Mouse (Mus musculus) heart, postnatal 25 days (tissue): ENCODE data around the gene Carns1. TPM values are rescaled to one million over a fixed set of nuclear protein-coding genes. Genes with fewer than 3 reads are reported as not detected.

Experiments used
- DNase-seq: peaks from one replicate; pipeline ENCODE4 v3.0.0; 2022; ENCODE audit warnings: low spot score
- intact Hi-C: fragments of 180-260 bp; cut with DNase I; formaldehyde crosslinking; loops from one replicate; pipeline ENCODE4 v1.15.1; 2025
- total RNA-seq, 2 experiments: library from RNA; stranded (reverse); gene quantifications; 2 replicates each; pipeline ENCODE4 v1.2.3; 2021

The Carns1 gene
- total RNA-seq, 2 experiments from 2014 or later = 33.5 to 34.1 TPM

GRCm38 (mm10) chr19:4203604-4204326 lies 28.5 kb upstream of the Carns1 start:
- DNase-seq = no peak
- intact Hi-C loops = loop anchor here (5.0 kb wide), 1 partner anchor 36 kb away; no protein-coding TSS in a partner anchor

DNA sequence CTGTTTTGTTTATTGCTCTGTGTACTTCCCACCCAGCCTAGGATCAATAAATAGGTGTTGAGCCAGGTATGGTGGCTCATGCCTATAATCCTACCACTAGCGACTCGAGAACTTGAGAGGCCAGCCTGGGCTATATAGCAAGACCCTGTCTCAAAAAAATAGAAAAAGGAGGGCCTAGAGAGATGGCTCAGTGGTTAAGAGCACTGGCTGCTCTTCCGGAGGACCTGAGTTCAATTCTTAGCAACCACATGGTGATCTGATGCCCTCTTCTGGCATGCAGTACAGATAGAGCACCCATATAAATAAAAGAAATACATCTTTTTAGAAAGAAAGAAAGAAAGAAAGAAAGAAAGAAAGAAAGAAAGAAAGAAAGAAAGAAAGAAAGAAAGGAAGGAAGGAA lies 27.9 kb upstream of the Carns1 start:
- DNase-seq = no peak
- intact Hi-C loops = loop anchor here (5.0 kb wide), 1 partner anchor 36 kb away; no protein-coding TSS in a partner anchor

DNA sequence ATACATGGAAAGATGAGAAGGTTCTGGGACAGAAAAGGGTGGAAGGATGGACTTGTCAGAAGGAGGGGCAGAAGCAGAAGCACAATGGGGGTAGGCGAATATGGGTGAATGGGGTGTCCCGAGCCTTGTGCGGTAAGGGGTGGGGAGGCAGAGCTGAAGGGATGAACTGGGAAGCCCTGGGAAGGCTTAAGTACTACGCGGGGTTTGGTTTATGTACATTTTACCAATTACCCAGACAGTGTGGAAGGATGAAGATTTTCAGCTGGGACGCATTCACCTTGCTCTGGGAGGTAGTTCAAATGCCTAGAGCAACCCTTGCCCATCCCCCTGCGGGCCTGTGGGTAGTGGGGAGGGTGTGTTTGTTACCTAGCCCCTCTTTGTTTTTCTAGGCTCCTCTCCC lies 26.9 kb upstream of the Carns1 start:
- DNase-seq = no peak
- intact Hi-C loops = loop anchor here (5.0 kb wide), 1 partner anchor 35 kb away; no protein-coding TSS in a partner anchor

GRCm38 (mm10) chr19:4201291-4201909 lies 26.1 kb upstream of the Carns1 start, which contains the start of gene Rad9a:
Gene Rad9a (minus strand): TSS chr19:4201662.
- DNase-seq = peak; percentile 93
- intact Hi-C loops = loop anchor here (5.0 kb wide), 1 partner anchor 34 kb away; no protein-coding TSS in a partner anchor

GRCm38 (mm10) chr19:4197180-4197579 lies 21.9 kb upstream of the Carns1 start:
- no peak for DNase-seq
- intact Hi-C loops = no loop called here

GRCm38 (mm10) chr19:4196548-4196947 lies 21.3 kb upstream of the Carns1 start:
- intact Hi-C loops = no loop called here
- no peak for DNase-seq

DNA sequence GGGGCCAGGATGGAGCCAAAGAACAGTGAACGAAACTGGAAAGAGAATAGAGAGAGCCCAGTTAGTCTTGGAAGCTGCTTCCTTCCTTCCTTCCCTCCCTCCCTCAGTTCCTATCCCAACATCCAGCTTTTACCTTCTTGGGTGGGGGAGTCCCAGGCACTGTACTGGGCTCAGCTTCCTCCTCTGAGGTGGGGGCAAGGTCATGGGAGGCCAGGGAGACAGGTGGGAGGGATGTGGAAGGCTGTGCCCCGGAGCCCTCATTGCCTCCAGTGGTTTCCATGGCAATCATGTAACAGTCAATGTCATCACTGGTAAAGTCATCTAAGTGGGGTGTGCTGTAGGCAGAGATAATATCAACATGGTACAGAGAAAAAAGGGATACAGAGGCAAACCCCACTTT lies 20.8 kb upstream of the Carns1 start:
- intact Hi-C loops = no loop called here
- DNase-seq = no peak

DNA sequence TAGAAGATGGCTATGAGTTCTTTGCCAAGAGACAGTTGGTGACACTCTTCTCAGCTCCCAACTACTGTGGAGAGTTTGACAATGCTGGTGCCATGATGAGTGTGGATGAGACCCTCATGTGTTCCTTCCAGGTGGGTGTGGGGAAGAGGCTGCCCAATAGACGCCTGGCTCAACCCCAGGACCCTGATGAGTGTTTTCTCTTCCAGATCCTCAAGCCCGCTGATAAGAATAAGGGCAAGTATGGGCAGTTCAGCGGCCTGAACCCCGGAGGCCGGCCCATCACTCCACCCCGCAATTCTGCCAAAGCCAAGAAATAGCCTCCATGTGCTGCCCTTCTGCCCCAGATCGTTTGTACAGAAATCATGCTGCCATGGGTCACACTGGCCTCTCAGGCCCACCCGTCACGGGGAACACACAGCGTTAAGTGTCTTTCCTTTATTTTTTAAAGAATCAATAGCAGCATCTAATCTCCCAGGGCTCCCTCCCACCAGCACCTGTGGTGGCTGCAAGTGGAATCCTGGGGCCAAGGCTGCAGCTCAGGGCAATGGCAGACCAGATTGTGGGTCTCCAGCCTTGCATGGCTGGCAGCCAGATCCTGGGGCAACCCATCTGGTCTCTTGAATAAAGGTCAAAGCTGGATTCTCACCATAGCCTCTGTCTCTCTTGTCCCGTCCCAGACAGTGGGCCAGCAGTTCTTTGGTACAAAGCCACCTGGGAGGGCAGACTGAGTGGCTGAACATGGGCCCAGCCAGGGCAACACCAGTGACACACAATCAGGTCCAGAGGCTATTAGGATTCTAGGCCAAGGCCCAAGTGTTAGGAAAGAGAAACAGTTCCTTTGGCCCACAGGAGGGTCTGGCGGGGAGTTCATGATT lies 19.7 kb upstream of the Carns1 start:
- no peak for DNase-seq
- intact Hi-C loops = no loop called here

DNA sequence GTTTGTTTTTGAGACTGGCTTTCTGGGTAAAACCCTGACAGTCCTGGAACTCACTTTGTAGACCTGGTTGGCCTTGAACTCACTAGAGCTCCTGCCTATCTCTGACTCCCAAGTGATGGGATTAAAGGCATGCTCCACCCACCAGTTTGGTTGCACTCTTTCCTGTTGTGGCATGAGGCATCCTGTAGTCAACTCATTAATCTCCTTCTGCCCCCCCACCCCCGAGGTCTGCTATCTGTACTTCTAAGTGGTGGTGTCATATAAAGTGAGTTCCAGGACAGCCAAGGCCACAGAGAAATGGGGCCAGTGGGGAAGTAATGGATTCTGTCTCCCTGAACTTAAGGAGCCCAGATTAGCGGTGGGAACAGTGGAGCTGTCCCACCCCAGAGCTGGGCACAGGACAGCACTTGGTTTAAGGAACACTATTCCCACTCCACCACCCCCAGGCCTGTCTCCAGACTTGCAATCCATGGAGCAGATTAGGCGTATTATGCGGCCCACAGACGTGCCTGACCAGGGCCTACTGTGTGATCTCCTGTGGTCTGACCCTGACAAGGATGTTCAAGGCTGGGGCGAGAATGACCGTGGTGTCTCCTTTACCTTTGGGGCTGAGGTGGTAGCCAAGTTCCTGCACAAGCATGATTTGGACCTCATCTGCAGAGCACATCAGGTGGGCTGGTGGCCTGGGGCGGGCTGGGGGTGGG lies 18.9 kb upstream of the Carns1 start:
- intact Hi-C loops = no loop called here
- no peak for DNase-seq

DNA sequence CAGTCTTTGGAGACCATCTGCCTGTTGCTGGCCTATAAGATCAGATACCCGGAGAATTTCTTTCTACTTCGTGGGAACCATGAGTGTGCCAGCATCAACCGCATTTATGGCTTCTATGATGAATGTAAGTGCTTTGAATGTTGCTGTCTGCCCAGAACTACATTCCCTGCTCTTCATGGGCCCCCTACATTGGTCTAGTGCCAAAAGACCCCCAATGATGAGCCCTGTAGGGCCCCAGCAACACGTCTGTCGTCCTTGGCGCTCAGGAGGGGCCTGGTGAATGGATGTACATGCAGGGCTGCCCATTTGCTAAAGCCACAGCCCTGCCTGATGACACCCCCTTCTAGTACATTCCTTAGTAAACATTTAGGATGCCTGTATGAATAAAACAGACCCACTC lies 17.9 kb upstream of the Carns1 start:
- no peak for DNase-seq
- intact Hi-C loops = no loop called here

GRCm38 (mm10) chr19:4192251-4192985 lies 17.1 kb upstream of the Carns1 start:
- intact Hi-C loops = no loop called here
- DNase-seq = no peak

- peak; percentile 89 for DNase-seq
- intact Hi-C loops = no loop called here
Measured at GRCm38 (mm10) chr19:4191528-4192250, 16.4 kb upstream of the Carns1 start, which contains the start of gene Ppp1ca. Gene Ppp1ca (plus strand): TSS chr19:4192065.

DNA sequence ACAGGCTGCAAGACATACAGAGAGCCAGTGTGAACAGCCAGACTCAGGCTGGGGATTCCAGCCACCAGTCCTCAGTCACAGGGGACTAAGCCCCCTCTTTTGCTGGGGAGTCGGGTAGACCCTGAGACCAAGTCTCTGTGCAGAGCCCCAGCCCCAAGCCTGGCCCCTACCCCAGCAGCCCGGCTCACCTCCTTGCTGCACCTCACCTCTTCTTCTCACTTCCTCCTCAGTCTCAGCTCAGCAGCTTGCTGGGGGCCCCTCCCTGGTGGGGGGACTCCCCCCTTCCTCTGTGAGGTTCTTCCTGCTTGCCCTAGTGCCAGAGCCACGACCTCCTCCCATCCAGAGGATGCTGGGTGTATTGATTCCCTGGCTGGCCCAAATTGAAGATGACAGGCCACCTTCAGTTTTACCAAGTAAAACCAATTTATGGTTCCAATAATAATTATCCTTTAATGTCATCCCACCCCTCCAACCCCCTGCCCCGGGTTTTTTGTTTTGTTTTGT lies 15.6 kb upstream of the Carns1 start, which contains the start of gene Tbc1d10c:
Gene Tbc1d10c (minus strand): TSS at position 454 of the 504 bp plus-strand sequence.
- DNase-seq = no peak
- intact Hi-C loops = no loop called here

DNA sequence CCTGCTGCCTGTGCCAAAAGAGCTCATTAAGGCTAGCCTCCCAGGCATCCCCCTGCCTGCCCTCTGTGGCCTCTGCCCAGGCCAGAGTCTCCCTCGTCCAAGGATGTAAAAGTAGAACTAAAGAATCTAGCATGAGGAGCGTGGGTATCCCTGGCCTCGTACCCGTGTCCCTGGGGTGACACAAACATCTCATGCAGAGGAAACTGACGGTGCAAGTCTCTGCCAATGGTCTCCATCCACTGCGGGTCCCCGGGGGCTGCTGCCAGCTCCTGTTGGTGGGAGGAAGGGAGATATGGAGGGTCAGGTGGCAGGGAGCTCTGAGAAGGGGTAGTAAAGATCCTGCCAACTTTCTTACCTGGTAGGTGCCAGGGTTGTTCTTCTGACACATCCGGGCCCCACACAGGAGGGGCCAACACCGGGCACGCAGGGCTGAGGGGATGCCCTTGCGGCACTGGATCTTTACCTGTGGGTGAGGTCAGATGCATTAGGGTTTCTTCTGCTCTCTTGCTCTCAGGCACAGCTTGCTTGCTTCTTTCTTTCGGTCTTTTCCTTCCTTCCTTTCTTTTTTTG lies 13.9 kb upstream of the Carns1 start:
- intact Hi-C loops = no loop called here
- DNase-seq = no peak

DNA sequence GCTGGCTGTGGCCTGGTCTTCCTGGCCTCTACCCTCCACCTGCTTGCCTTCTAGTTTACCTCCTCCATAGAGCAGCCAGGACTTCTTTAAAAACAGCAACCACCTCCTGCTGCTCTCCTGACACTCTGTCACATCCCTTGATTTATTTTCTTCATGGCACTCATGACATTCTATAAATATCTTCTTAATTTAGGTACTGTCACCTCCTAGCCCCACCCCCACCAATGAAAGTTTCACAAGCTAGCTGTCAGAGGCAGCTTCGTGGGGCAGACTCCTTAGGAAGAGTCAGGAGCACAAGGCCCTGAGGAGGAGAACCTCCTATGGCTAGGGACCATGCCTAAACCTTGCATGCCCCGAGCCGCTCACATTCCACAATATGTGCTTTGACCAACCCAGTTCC lies 12.0 kb upstream of the Carns1 start:
- intact Hi-C loops = loop anchor here (2.0 kb wide), 1 partner anchor 15 kb away; no protein-coding TSS in a partner anchor
- DNase-seq = no peak

GRCm38 (mm10) chr19:4184976-4185975 lies 10.0 kb upstream of the Carns1 start:
- DNase-seq = no peak

DNA sequence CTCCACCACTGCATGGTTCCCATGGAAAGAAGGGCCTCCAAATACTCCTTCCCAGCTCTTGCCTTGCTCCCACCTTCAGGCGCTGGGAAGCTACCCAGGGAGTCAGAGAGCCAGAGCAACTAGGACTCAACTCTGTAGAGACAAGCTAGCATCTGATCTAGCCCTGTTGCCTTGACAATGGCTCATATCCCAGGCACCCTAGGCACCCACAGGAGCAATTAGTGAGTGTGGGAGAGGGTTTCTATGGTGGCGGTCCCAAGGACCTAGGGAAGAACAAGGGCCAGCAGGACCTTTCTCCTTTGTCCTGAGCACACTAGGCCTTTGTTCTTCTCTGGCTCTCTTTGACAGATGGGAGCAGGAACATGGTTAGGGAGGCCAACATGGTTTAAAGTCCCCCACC lies 8.4 kb upstream of the Carns1 start:
- intact Hi-C loops = no loop called here

More at GRCm38 (mm10) chr19:4184976-4185975, 10.0 kb upstream of the Carns1 start:
- intact Hi-C loops = no loop called here

More for the DNA sequence above, 8.4 kb upstream of the Carns1 start:
- no peak for DNase-seq
